Mouse (Mus musculus): ENCODE data around the gene Trub2. TPM values are rescaled to one million over a fixed set of nuclear protein-coding genes. Genes with fewer than 3 reads are reported as not detected.

Gene Trub2
- polyA plus RNA-seq, 1 experiment from 2014 or later, result 50.3 TPM

- no peak overlapping the region; the same call in 1 of the 2 replicates for H3K27ac ChIP-seq (replicated peaks)
- H3K36me3 ChIP-seq, result peaks cover 59% of the 10 kb centered on the region
- no peaks in the 10 kb centered on the region for H3K9me3 ChIP-seq
- H3K27me3 ChIP-seq, result no peaks in the 10 kb centered on the region
- H3K9ac ChIP-seq (replicated peaks), result no peak overlapping the region
- ATAC-seq (ENCODE audit: low FRiP score, low read depth), result no peak
- no peak overlapping the region for H3K4me3 ChIP-seq
- WGBS, result 79% methylated on average over 5 of the region's 5 CpGs
- H3K4me1 ChIP-seq, result no peaks in the 10 kb centered on the region
- no peak overlapping the region for H3K4me2 ChIP-seq (replicated peaks)
Measured at GRCm38 (mm10) chr2:29739368-29739767, 48.9 kb downstream of the Trub2 start.

- Histone ChIP-seq H3K27ac (replicated peaks) (no peak overlapping the region; the same call in 1 of the 2 replicates), H3K4me2 (replicated peaks) (no peak overlapping the region), H3K36me3 (peaks cover 65% of the 10 kb centered on the region), H3K4me1 (no peaks in the 10 kb centered on the region), H3K9ac (replicated peaks) (no peak overlapping the region), H3K4me3 (no peak overlapping the region), H3K27me3 (no peaks in the 10 kb centered on the region), H3K9me3 (no peaks in the 10 kb centered on the region)
- WGBS, result 61% methylated on average over 4 of the region's 4 CpGs
- ATAC-seq (ENCODE audit: low FRiP score, low read depth), result no peak
Measured at GRCm38 (mm10) chr2:29738799-29739198, 49.5 kb downstream of the Trub2 start.

GRCm38 (mm10) chr2:29737209-29737925 is 50.9 kb downstream of the Trub2 start:
- ATAC-seq (ENCODE audit: low FRiP score, low read depth), result no peak
- Histone ChIP-seq H3K36me3 (peaks cover 79% of the 10 kb centered on the region), H3K27me3 (no peaks in the 10 kb centered on the region), H3K4me1 (no peaks in the 10 kb centered on the region), H3K9ac (replicated peaks) (no peak overlapping the region), H3K9me3 (no peaks in the 10 kb centered on the region), H3K4me2 (replicated peaks) (no peak overlapping the region), H3K4me3 (no peak overlapping the region), H3K27ac (replicated peaks) (no peak overlapping the region)
- 92% methylated on average over 12 of the region's 12 CpGs for WGBS

GRCm38 (mm10) chr2:29735708-29736107 is 52.6 kb downstream of the Trub2 start:
- Histone ChIP-seq H3K4me1 (no peaks in the 10 kb centered on the region), H3K36me3 (peaks cover 90% of the 10 kb centered on the region), H3K27me3 (no peaks in the 10 kb centered on the region), H3K9me3 (no peaks in the 10 kb centered on the region), H3K27ac (replicated peaks) (no peak overlapping the region), H3K4me3 (no peak overlapping the region), H3K4me2 (replicated peaks) (no peak overlapping the region), H3K9ac (replicated peaks) (no peak overlapping the region)
- WGBS, result 95% methylated on average over 12 of the region's 12 CpGs
- no peak for ATAC-seq (ENCODE audit: low FRiP score, low read depth)

GRCm38 (mm10) chr2:29733348-29733747 is 55.0 kb downstream of the Trub2 start:
- Histone ChIP-seq H3K4me3 (no peak overlapping the region), H3K27me3 (no peaks in the 10 kb centered on the region), H3K9me3 (no peaks in the 10 kb centered on the region), H3K36me3 (peaks cover 95% of the 10 kb centered on the region), H3K27ac (replicated peaks) (no peak overlapping the region), H3K4me1 (no peaks in the 10 kb centered on the region), H3K9ac (replicated peaks) (no peak overlapping the region), H3K4me2 (replicated peaks) (no peak overlapping the region)
- no peak for ATAC-seq (ENCODE audit: low FRiP score, low read depth)
- 95% methylated on average over 5 of the region's 5 CpGs for WGBS

GRCm38 (mm10) chr2:29732559-29732958 is 55.7 kb downstream of the Trub2 start:
- H3K4me1 ChIP-seq, result no peaks in the 10 kb centered on the region
- no peaks in the 10 kb centered on the region for H3K9me3 ChIP-seq
- WGBS, result 96% methylated on average over 10 of the region's 10 CpGs
- no peak overlapping the region for H3K4me2 ChIP-seq (replicated peaks)
- H3K9ac ChIP-seq (replicated peaks), result no peak overlapping the region
- H3K36me3 ChIP-seq, result peaks cover 95% of the 10 kb centered on the region
- H3K27me3 ChIP-seq, result no peaks in the 10 kb centered on the region
- no peak overlapping the region for H3K4me3 ChIP-seq
- no peak for ATAC-seq (ENCODE audit: low FRiP score, low read depth)
- no peak overlapping the region for H3K27ac ChIP-seq (replicated peaks)

- H3K27ac ChIP-seq (replicated peaks), result no peak overlapping the region
- H3K36me3 ChIP-seq, result peaks cover 95% of the 10 kb centered on the region
- H3K4me3 ChIP-seq, result no peak overlapping the region
- H3K4me2 ChIP-seq (replicated peaks), result no peak overlapping the region
- no peaks in the 10 kb centered on the region for H3K27me3 ChIP-seq
- 69% methylated on average over 3 of the region's 3 CpGs for WGBS
- no peak overlapping the region for H3K9ac ChIP-seq (replicated peaks)
- no peaks in the 10 kb centered on the region for H3K9me3 ChIP-seq
- no peak for ATAC-seq (ENCODE audit: low FRiP score, low read depth)
- H3K4me1 ChIP-seq, result no peaks in the 10 kb centered on the region
Measured at GRCm38 (mm10) chr2:29731545-29731944, 56.8 kb downstream of the Trub2 start.

- H3K27ac ChIP-seq (replicated peaks), result no peak overlapping the region
- no peak overlapping the region for H3K4me3 ChIP-seq
- H3K9ac ChIP-seq (replicated peaks), result no peak overlapping the region
- H3K4me1 ChIP-seq, result no peaks in the 10 kb centered on the region
- WGBS, result 60% methylated on average over 2 of the region's 2 CpGs
- peaks cover 94% of the 10 kb centered on the region for H3K36me3 ChIP-seq
- H3K9me3 ChIP-seq, result no peaks in the 10 kb centered on the region
- H3K27me3 ChIP-seq, result no peaks in the 10 kb centered on the region
- no peak overlapping the region for H3K4me2 ChIP-seq (replicated peaks)
- no peak for ATAC-seq (ENCODE audit: low FRiP score, low read depth)
Measured at GRCm38 (mm10) chr2:29729500-29729899, 58.8 kb downstream of the Trub2 start.

GRCm38 (mm10) chr2:29724664-29725365 is 63.5 kb downstream of the Trub2 start:
- peaks cover 92% of the 10 kb centered on the region for H3K36me3 ChIP-seq
- ATAC-seq (ENCODE audit: low FRiP score, low read depth), result no peak
- H3K4me2 ChIP-seq (replicated peaks), result no peak overlapping the region
- no peak overlapping the region for H3K4me3 ChIP-seq
- H3K4me1 ChIP-seq, result no peaks in the 10 kb centered on the region
- H3K27me3 ChIP-seq, result no peaks in the 10 kb centered on the region
- H3K9me3 ChIP-seq, result no peaks in the 10 kb centered on the region
- 89% methylated on average over 5 of the region's 5 CpGs for WGBS
- H3K27ac ChIP-seq (replicated peaks), result no peak overlapping the region
- H3K9ac ChIP-seq (replicated peaks), result no peak overlapping the region

GRCm38 (mm10) chr2:29723132-29723531 is 65.2 kb downstream of the Trub2 start:
- Histone ChIP-seq H3K9ac (replicated peaks) (no peak overlapping the region), H3K27me3 (no peaks in the 10 kb centered on the region), H3K4me1 (no peaks in the 10 kb centered on the region), H3K9me3 (no peaks in the 10 kb centered on the region), H3K4me2 (replicated peaks) (no peak overlapping the region), H3K4me3 (no peak overlapping the region), H3K36me3 (peaks cover 88% of the 10 kb centered on the region), H3K27ac (replicated peaks) (no peak overlapping the region)
- ATAC-seq (ENCODE audit: low FRiP score, low read depth), result no peak
- whole genome bisulfite sequencing, result 97% methylated on average over 3 of the region's 3 CpGs

- peaks cover 9% of the 10 kb centered on the region; the same call in 1 of the 2 replicates for H3K4me1 ChIP-seq
- no peaks in the 10 kb centered on the region for H3K9me3 ChIP-seq
- H3K9ac ChIP-seq (replicated peaks), result no peak overlapping the region
- H3K4me2 ChIP-seq (replicated peaks), result no peak overlapping the region
- no peak for ATAC-seq (ENCODE audit: low FRiP score, low read depth)
- H3K4me3 ChIP-seq, result no peak overlapping the region
- H3K27me3 ChIP-seq, result no peaks in the 10 kb centered on the region
- H3K36me3 ChIP-seq, result peaks cover 69% of the 10 kb centered on the region
- 93% methylated on average over 5 of the region's 5 CpGs for WGBS
- no peak overlapping the region for H3K27ac ChIP-seq (replicated peaks)
Measured at GRCm38 (mm10) chr2:29718581-29718980, 69.7 kb downstream of the Trub2 start.

GRCm38 (mm10) chr2:29716691-29717090 is 71.6 kb downstream of the Trub2 start:
- H3K27ac ChIP-seq (replicated peaks), result no peak overlapping the region
- H3K27me3 ChIP-seq, result no peaks in the 10 kb centered on the region
- 23% methylated on average over 6 of the region's 6 CpGs for WGBS
- H3K4me1 ChIP-seq, result peaks cover 9% of the 10 kb centered on the region; the same call in 1 of the 2 replicates
- no peak for ATAC-seq (ENCODE audit: low FRiP score, low read depth)
- H3K4me2 ChIP-seq (replicated peaks), result no peak overlapping the region
- H3K9me3 ChIP-seq, result no peaks in the 10 kb centered on the region
- no peak overlapping the region for H3K4me3 ChIP-seq
- H3K36me3 ChIP-seq, result peaks cover 68% of the 10 kb centered on the region
- no peak overlapping the region for H3K9ac ChIP-seq (replicated peaks)

Data from midbrain, embryonic 12.5 days (tissue).